Mouse (Mus musculus): ENCODE data around the gene Arhgef15. TPM values are rescaled to one million over a fixed set of nuclear protein-coding genes. Genes with fewer than 3 reads are reported as not detected.
A peak's percentile ranks its signal among the peaks of the same experiment; 100 is the strongest.

The Arhgef15 gene
- polyA plus RNA-seq, 1 experiment from 2014 or later: 8.9 TPM

GRCm38 (mm10) chr11:68961596-68961995 is 4.3 kb upstream of the Arhgef15 start:
- no peak for DNase-seq (ENCODE audit: low spot score)
- H3K27ac ChIP-seq (replicated peaks): no peak overlapping the region
- H3K27me3 ChIP-seq (replicated peaks; ENCODE audit: low read depth, poor library complexity, severe bottlenecking): peaks cover 16% of the 10 kb centered on the region
- 75% methylated on average over 3 of the region's 3 CpGs for WGBS
- H3K36me3 ChIP-seq (replicated peaks): no peaks in the 10 kb centered on the region
- peaks cover 12% of the 10 kb centered on the region for H3K4me1 ChIP-seq
- no peak overlapping the region for H3K4me3 ChIP-seq
- H3K9me3 ChIP-seq: no peaks in the 10 kb centered on the region

DNA sequence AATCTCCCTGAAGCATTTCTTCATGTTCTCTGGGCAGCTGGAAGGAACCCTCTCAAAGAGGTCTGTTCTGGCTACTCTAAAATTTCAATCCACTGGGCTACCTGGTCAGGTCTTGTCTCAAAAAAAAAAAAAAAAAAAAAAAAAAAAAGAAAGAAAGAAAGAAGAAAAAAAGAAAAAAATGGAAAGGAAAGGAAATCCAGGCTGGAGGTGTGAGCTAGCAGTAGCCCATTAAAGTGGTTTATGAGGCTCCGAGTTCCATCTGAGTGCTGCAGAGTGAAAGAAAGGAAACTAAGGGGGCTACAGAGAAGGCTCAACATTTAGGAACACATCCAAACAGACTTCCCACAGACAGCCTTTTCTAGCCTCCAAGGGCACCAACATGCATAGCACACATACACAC is 691 bp upstream of the Arhgef15 start:
- 87% methylated on average over 1 of the region's 1 CpGs for WGBS
- Histone ChIP-seq H3K27me3 (replicated peaks; ENCODE audit: low read depth, poor library complexity, severe bottlenecking) (peaks cover 53% of the 10 kb centered on the region), H3K9me3 (no peaks in the 10 kb centered on the region), H3K4me1 (peaks cover 44% of the 10 kb centered on the region), H3K27ac (replicated peaks) (no peak overlapping the region), H3K36me3 (replicated peaks) (no peaks in the 10 kb centered on the region), H3K4me3 (no peak overlapping the region)
- DNase-seq (ENCODE audit: low spot score): no peak

GRCm38 (mm10) chr11:68956697-68957096 is 583 bp downstream of the Arhgef15 start:
- Histone ChIP-seq H3K4me3 (peak overlapping the region; percentile 60), H3K27me3 (replicated peaks; ENCODE audit: low read depth, poor library complexity, severe bottlenecking) (peaks cover 65% of the 10 kb centered on the region), H3K27ac (replicated peaks) (peak overlapping the region; percentile 51)

DNA sequence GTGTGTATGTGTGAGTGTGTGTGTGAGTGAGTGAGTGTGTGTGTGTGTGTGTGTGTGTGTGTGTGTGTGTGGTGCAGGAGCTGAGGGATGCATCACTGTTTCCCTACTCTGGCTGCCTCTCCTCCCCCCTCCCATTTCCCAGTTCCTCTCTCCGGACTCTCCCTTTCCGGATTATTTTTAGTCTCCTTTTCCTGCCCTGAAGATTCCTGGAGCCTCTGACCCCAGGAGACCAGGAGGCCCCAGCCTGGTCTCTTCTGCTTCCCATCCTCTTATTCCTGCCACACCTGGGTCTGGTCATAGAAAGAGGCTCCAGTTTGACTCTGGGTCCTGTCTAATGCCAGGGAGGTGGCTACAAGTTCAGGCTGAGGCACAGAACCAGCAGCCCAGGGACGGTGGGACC is 1.2 kb downstream of the Arhgef15 start:
- Histone ChIP-seq H3K4me3 (peak overlapping the region; percentile 60), H3K27me3 (replicated peaks; ENCODE audit: low read depth, poor library complexity, severe bottlenecking) (peaks cover 71% of the 10 kb centered on the region), H3K27ac (replicated peaks) (0 out of 2 replicates have a peak overlapping the region, but pooled peaks have one; percentile 44), H3K4me1 (peaks cover 41% of the 10 kb centered on the region), H3K9me3 (no peaks in the 10 kb centered on the region), H3K36me3 (replicated peaks) (no peaks in the 10 kb centered on the region)
- DNase-seq (ENCODE audit: low spot score): no peak
- WGBS: 22% methylated on average over 3 of the region's 3 CpGs

More at GRCm38 (mm10) chr11:68956697-68957096, 583 bp downstream of the Arhgef15 start:
- Histone ChIP-seq H3K4me1 (peaks cover 41% of the 10 kb centered on the region), H3K9me3 (no peaks in the 10 kb centered on the region), H3K36me3 (replicated peaks) (no peaks in the 10 kb centered on the region)
- 20% methylated on average over 13 of the region's 13 CpGs for WGBS
- peak; percentile 32 for DNase-seq (ENCODE audit: low spot score)

GRCm38 (mm10) chr11:68955473-68955872 is 1.8 kb downstream of the Arhgef15 start:
- no peak for DNase-seq (ENCODE audit: low spot score)
- WGBS: 64% methylated on average over 5 of the region's 5 CpGs
- H3K36me3 ChIP-seq (replicated peaks): no peaks in the 10 kb centered on the region
- peaks cover 74% of the 10 kb centered on the region for H3K27me3 ChIP-seq (replicated peaks; ENCODE audit: low read depth, poor library complexity, severe bottlenecking)
- H3K4me1 ChIP-seq: peaks cover 41% of the 10 kb centered on the region
- H3K4me3 ChIP-seq: peak overlapping the region; percentile 60
- no peaks in the 10 kb centered on the region for H3K9me3 ChIP-seq
- peak overlapping the region; percentile 58; the same call in 1 of the 2 replicates for H3K27ac ChIP-seq (replicated peaks)

- H3K4me1 ChIP-seq: peaks cover 41% of the 10 kb centered on the region
- 2% methylated on average over 17 of the region's 17 CpGs for WGBS
- peaks cover 79% of the 10 kb centered on the region for H3K27me3 ChIP-seq (replicated peaks; ENCODE audit: low read depth, poor library complexity, severe bottlenecking)
- no peaks in the 10 kb centered on the region for H3K36me3 ChIP-seq (replicated peaks)
- peak overlapping the region; percentile 58 for H3K27ac ChIP-seq (replicated peaks)
- DNase-seq (ENCODE audit: low spot score): peak; percentile 45
- H3K9me3 ChIP-seq: no peaks in the 10 kb centered on the region
- peak overlapping the region; percentile 60 for H3K4me3 ChIP-seq
Measured at GRCm38 (mm10) chr11:68954408-68954807, 2.9 kb downstream of the Arhgef15 start.

GRCm38 (mm10) chr11:68953903-68954302 is 3.4 kb downstream of the Arhgef15 start:
- H3K27me3 ChIP-seq (replicated peaks; ENCODE audit: low read depth, poor library complexity, severe bottlenecking): peaks cover 84% of the 10 kb centered on the region
- H3K27ac ChIP-seq (replicated peaks): peak overlapping the region; percentile 58; the same call in 1 of the 2 replicates
- peak overlapping the region; percentile 60 for H3K4me3 ChIP-seq
- DNase-seq (ENCODE audit: low spot score): peak; percentile 42
- no peaks in the 10 kb centered on the region for H3K36me3 ChIP-seq (replicated peaks)
- no peaks in the 10 kb centered on the region for H3K9me3 ChIP-seq
- 6% methylated on average over 13 of the region's 13 CpGs for WGBS
- peaks cover 41% of the 10 kb centered on the region for H3K4me1 ChIP-seq

GRCm38 (mm10) chr11:68947542-68947993 is 9.7 kb downstream of the Arhgef15 start:
- Histone ChIP-seq H3K4me3 (peak overlapping the region; percentile 38), H3K9me3 (no peaks in the 10 kb centered on the region), H3K4me1 (peaks cover 13% of the 10 kb centered on the region), H3K27me3 (replicated peaks; ENCODE audit: low read depth, poor library complexity, severe bottlenecking) (peaks cover 56% of the 10 kb centered on the region), H3K36me3 (replicated peaks) (0 out of 2 replicates have a peak, but pooled peaks cover 2% of the 10 kb centered on the region), H3K27ac (replicated peaks) (no peak overlapping the region)
- WGBS: 7% methylated on average over 12 of the region's 12 CpGs
- DNase-seq (ENCODE audit: low spot score): no peak

- Histone ChIP-seq H3K9me3 (no peaks in the 10 kb centered on the region), H3K27me3 (replicated peaks; ENCODE audit: low read depth, poor library complexity, severe bottlenecking) (peaks cover 50% of the 10 kb centered on the region), H3K27ac (replicated peaks) (0 out of 2 replicates have a peak overlapping the region, but pooled peaks have one; percentile 19), H3K4me3 (peak overlapping the region; percentile 38), H3K4me1 (peaks cover 13% of the 10 kb centered on the region), H3K36me3 (replicated peaks) (0 out of 2 replicates have a peak, but pooled peaks cover 2% of the 10 kb centered on the region)
- no peak for DNase-seq (ENCODE audit: low spot score)
- 10% methylated on average over 16 of the region's 16 CpGs for WGBS
Measured at GRCm38 (mm10) chr11:68946806-68947440, 10.4 kb downstream of the Arhgef15 start.

DNA sequence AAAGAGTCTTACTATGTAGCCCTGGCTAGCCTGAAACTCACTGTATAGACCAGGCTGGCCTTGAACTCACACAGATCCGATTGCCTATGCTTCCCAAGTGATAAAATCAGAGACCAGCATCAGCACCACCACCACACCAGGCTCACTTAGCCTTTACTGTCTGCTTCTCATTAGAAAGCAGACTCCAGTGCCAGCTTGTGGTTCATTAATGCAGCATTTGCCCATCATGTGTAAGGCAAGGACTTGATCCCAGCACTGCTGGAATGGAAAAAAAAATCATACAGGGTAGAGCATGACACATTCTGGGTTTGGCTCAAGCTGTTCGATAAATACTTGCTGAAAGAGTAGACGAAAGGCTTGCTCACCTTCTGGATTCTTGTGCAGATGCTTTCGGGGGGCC is 11.3 kb downstream of the Arhgef15 start:
- no peaks in the 10 kb centered on the region for H3K9me3 ChIP-seq
- 90% methylated on average over 4 of the region's 4 CpGs for WGBS
- H3K4me3 ChIP-seq: no peak overlapping the region
- H3K27me3 ChIP-seq (replicated peaks; ENCODE audit: low read depth, poor library complexity, severe bottlenecking): peaks cover 41% of the 10 kb centered on the region
- H3K27ac ChIP-seq (replicated peaks): no peak overlapping the region
- H3K36me3 ChIP-seq (replicated peaks): 0 out of 2 replicates have a peak, but pooled peaks cover 2% of the 10 kb centered on the region
- H3K4me1 ChIP-seq: peaks cover 13% of the 10 kb centered on the region
- DNase-seq (ENCODE audit: low spot score): no peak

DNA sequence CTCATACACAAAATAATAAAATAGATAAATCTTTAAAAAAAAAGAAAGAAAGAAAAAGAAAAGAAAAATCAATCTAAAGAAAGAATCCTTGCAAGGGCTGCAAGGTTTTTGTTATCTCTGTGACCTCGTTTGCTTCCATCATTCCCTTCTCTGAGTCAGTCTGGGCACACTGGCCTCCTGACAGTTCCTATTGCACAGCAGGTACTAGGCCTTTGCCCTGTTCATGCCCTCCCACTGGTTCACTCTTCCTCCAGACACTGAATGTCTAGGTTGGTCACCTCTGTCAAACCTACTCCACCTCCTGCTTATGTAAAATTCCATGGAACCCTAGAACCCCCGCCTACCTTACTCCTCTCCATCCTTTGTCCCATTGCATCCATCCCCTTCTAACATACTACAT is 12.0 kb downstream of the Arhgef15 start:
- H3K4me3 ChIP-seq: no peak overlapping the region
- no peak overlapping the region for H3K27ac ChIP-seq (replicated peaks)
- H3K4me1 ChIP-seq: peaks cover 18% of the 10 kb centered on the region
- DNase-seq (ENCODE audit: low spot score): no peak
- WGBS: 88% methylated on average over 2 of the region's 2 CpGs
- H3K27me3 ChIP-seq (replicated peaks; ENCODE audit: low read depth, poor library complexity, severe bottlenecking): peaks cover 39% of the 10 kb centered on the region
- H3K9me3 ChIP-seq: no peaks in the 10 kb centered on the region
- H3K36me3 ChIP-seq (replicated peaks): 0 out of 2 replicates have a peak, but pooled peaks cover 2% of the 10 kb centered on the region

DNA sequence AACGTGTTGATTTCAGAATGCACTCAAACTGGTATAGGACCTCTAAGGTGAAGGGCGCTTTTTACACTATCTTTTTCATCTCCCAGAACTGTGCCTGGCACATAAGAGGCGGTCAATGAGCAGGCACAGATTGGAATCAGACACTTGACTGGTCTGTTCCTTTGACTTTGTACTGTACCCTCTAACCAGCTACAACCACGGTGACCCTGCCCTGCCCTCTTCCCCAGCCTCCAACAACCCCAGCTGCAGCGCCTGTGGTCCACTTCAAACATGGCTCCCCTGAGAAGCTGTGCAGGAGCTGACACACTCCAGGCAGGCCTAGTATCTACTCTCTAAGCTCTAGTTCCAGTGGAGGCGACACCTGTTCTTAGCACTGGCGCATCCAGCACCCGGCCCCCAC is 14.5 kb downstream of the Arhgef15 start:
- 0 out of 2 replicates have a peak, but pooled peaks cover 2% of the 10 kb centered on the region for H3K36me3 ChIP-seq (replicated peaks)
- no peak overlapping the region for H3K27ac ChIP-seq (replicated peaks)
- peaks cover 22% of the 10 kb centered on the region for H3K27me3 ChIP-seq (replicated peaks; ENCODE audit: low read depth, poor library complexity, severe bottlenecking)
- no peak overlapping the region for H3K4me3 ChIP-seq
- DNase-seq (ENCODE audit: low spot score): no peak
- H3K4me1 ChIP-seq: peaks cover 24% of the 10 kb centered on the region
- 83% methylated on average over 8 of the region's 8 CpGs for WGBS
- H3K9me3 ChIP-seq: no peaks in the 10 kb centered on the region

DNA sequence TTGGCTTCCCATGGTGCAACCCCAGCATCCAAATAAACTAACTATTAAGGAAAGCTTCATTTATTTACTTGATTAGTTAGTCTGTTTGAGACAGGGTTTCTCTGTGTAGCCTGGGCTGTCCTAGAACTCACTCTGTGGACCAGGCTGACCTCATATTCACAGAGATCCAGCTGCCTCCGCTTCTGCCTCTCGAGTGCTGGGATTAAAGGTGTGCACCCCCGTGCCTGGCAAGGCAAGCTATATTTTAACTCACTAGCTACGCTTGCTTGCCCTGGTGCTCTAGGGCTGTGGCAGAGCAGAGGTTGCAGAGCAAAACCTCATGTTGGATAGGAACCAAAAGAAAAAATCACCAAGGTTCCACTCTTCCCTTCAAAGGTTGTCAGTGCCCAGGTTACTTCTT is 16.8 kb downstream of the Arhgef15 start:
- no peak overlapping the region for H3K27ac ChIP-seq (replicated peaks)
- H3K4me1 ChIP-seq: peaks cover 11% of the 10 kb centered on the region
- no peaks in the 10 kb centered on the region for H3K9me3 ChIP-seq
- 71% methylated on average over 4 of the region's 4 CpGs for WGBS
- H3K36me3 ChIP-seq (replicated peaks): no peaks in the 10 kb centered on the region
- DNase-seq (ENCODE audit: low spot score): no peak
- peaks cover under 1% of the 10 kb centered on the region; the same call in 1 of the 2 replicates for H3K27me3 ChIP-seq (replicated peaks; ENCODE audit: low read depth, poor library complexity, severe bottlenecking)
- H3K4me3 ChIP-seq: peak overlapping the region; percentile 62

Measured in embryonic facial prominence, embryonic 10.5 days (tissue).